Mouse (Mus musculus): ENCODE data around the gene Itsn1. TPM values are rescaled to one million over a fixed set of nuclear protein-coding genes. Genes with fewer than 3 reads are reported as not detected.

The Itsn1 gene
- polyA plus RNA-seq, 1 experiment: 68.7 TPM

- DNase-seq: no peak
- H3K27me3 ChIP-seq (ENCODE audit: control insufficient read depth, insufficient read depth, low read length): no peaks in the 10 kb centered on the region
- H3K27ac ChIP-seq (ENCODE audit: insufficient read depth, low read length): no peak overlapping the region
- H3K4me1 ChIP-seq (ENCODE audit: control insufficient read depth, insufficient read depth, low read length): peaks cover 25% of the 10 kb centered on the region
- TF ChIP-seq CTCF (IDR thresholded peaks at IDR 0.05; ENCODE audit: borderline replicate concordance, insufficient read depth, low read depth, low read length) (no peak), POLR2A (IDR thresholded peaks at IDR 0.05; ENCODE audit: borderline replicate concordance, insufficient read depth, low read length) (no peak)
- no peak overlapping the region for H3K4me3 ChIP-seq (replicated peaks; ENCODE audit: insufficient read depth, low read depth, low read length)
- 78% methylated on average over 6 of the region's 6 CpGs for WGBS
Observed at GRCm38 (mm10) chr16:91771334-91771733, 42.3 kb downstream of the Itsn1 start.

GRCm38 (mm10) chr16:91772586-91772985, 43.5 kb downstream of the Itsn1 start:
- Histone ChIP-seq H3K27ac (ENCODE audit: insufficient read depth, low read length) (no peak overlapping the region; the same call in 1 of the 2 replicates), H3K4me1 (ENCODE audit: control insufficient read depth, insufficient read depth, low read length) (peaks cover 15% of the 10 kb centered on the region), H3K4me3 (replicated peaks; ENCODE audit: insufficient read depth, low read depth, low read length) (no peak overlapping the region), H3K27me3 (ENCODE audit: control insufficient read depth, insufficient read depth, low read length) (no peaks in the 10 kb centered on the region)
- no peak for DNase-seq
- TF ChIP-seq CTCF (IDR thresholded peaks at IDR 0.05; ENCODE audit: borderline replicate concordance, insufficient read depth, low read depth, low read length) (no peak), POLR2A (IDR thresholded peaks at IDR 0.05; ENCODE audit: borderline replicate concordance, insufficient read depth, low read length) (no peak)
- 35% methylated on average over 7 of the region's 7 CpGs for WGBS

- Histone ChIP-seq H3K4me3 (replicated peaks; ENCODE audit: insufficient read depth, low read depth, low read length) (no peak overlapping the region), H3K27me3 (ENCODE audit: control insufficient read depth, insufficient read depth, low read length) (no peaks in the 10 kb centered on the region), H3K4me1 (ENCODE audit: control insufficient read depth, insufficient read depth, low read length) (peaks cover 12% of the 10 kb centered on the region), H3K27ac (ENCODE audit: insufficient read depth, low read length) (no peak overlapping the region)
- no peak for TF ChIP-seq POLR2A (IDR thresholded peaks at IDR 0.05; ENCODE audit: borderline replicate concordance, insufficient read depth, low read length)
- TF ChIP-seq CTCF (IDR thresholded peaks at IDR 0.05; ENCODE audit: borderline replicate concordance, insufficient read depth, low read depth, low read length): no peak
- WGBS: 75% methylated on average over 10 of the region's 10 CpGs
- no peak for DNase-seq
Observed at GRCm38 (mm10) chr16:91779576-91779975, 50.5 kb downstream of the Itsn1 start.

- DNase-seq: no peak
- no peak overlapping the region for H3K27ac ChIP-seq (ENCODE audit: insufficient read depth, low read length)
- WGBS: 93% methylated on average over 7 of the region's 7 CpGs
- H3K4me1 ChIP-seq (ENCODE audit: control insufficient read depth, insufficient read depth, low read length): peaks cover 12% of the 10 kb centered on the region
- H3K27me3 ChIP-seq (ENCODE audit: control insufficient read depth, insufficient read depth, low read length): no peaks in the 10 kb centered on the region
- TF ChIP-seq CTCF (IDR thresholded peaks at IDR 0.05; ENCODE audit: borderline replicate concordance, insufficient read depth, low read depth, low read length): no peak
- TF ChIP-seq POLR2A (IDR thresholded peaks at IDR 0.05; ENCODE audit: borderline replicate concordance, insufficient read depth, low read length): no peak
- H3K4me3 ChIP-seq (replicated peaks; ENCODE audit: insufficient read depth, low read depth, low read length): no peak overlapping the region
Observed at GRCm38 (mm10) chr16:91780151-91780550, 51.1 kb downstream of the Itsn1 start.

- DNase-seq: no peak
- Histone ChIP-seq H3K27ac (ENCODE audit: insufficient read depth, low read length) (no peak overlapping the region), H3K4me1 (ENCODE audit: control insufficient read depth, insufficient read depth, low read length) (peaks cover 12% of the 10 kb centered on the region), H3K27me3 (ENCODE audit: control insufficient read depth, insufficient read depth, low read length) (no peaks in the 10 kb centered on the region), H3K4me3 (replicated peaks; ENCODE audit: insufficient read depth, low read depth, low read length) (no peak overlapping the region)
- WGBS: 85% methylated on average over 3 of the region's 3 CpGs
- TF ChIP-seq POLR2A (IDR thresholded peaks at IDR 0.05; ENCODE audit: borderline replicate concordance, insufficient read depth, low read length) (no peak), CTCF (IDR thresholded peaks at IDR 0.05; ENCODE audit: borderline replicate concordance, insufficient read depth, low read depth, low read length) (no peak)
Observed at GRCm38 (mm10) chr16:91780826-91781225, 51.7 kb downstream of the Itsn1 start.

- Histone ChIP-seq H3K4me1 (ENCODE audit: control insufficient read depth, insufficient read depth, low read length) (peaks cover 21% of the 10 kb centered on the region), H3K27me3 (ENCODE audit: control insufficient read depth, insufficient read depth, low read length) (no peaks in the 10 kb centered on the region), H3K4me3 (replicated peaks; ENCODE audit: insufficient read depth, low read depth, low read length) (no peak overlapping the region), H3K27ac (ENCODE audit: insufficient read depth, low read length) (no peak overlapping the region)
- 21% methylated on average over 7 of the region's 7 CpGs for WGBS
- no peak for TF ChIP-seq POLR2A (IDR thresholded peaks at IDR 0.05; ENCODE audit: borderline replicate concordance, insufficient read depth, low read length)
- DNase-seq: peak; percentile 75 to 81
Observed at GRCm38 (mm10) chr16:91783191-91783590, 54.1 kb downstream of the Itsn1 start.

- H3K4me3 ChIP-seq (replicated peaks; ENCODE audit: insufficient read depth, low read depth, low read length): no peak overlapping the region
- WGBS: 80% methylated on average over 6 of the region's 6 CpGs
- H3K27me3 ChIP-seq (ENCODE audit: control insufficient read depth, insufficient read depth, low read length): no peaks in the 10 kb centered on the region
- DNase-seq: no peak
- H3K4me1 ChIP-seq (ENCODE audit: control insufficient read depth, insufficient read depth, low read length): peaks cover 21% of the 10 kb centered on the region
- TF ChIP-seq POLR2A (IDR thresholded peaks at IDR 0.05; ENCODE audit: borderline replicate concordance, insufficient read depth, low read length) (no peak), CTCF (IDR thresholded peaks at IDR 0.05; ENCODE audit: borderline replicate concordance, insufficient read depth, low read depth, low read length) (no peak)
- no peak overlapping the region for H3K27ac ChIP-seq (ENCODE audit: insufficient read depth, low read length)
Observed at GRCm38 (mm10) chr16:91784298-91784697, 55.2 kb downstream of the Itsn1 start.

GRCm38 (mm10) chr16:91786425-91786824, 57.3 kb downstream of the Itsn1 start:
- Histone ChIP-seq H3K27me3 (ENCODE audit: control insufficient read depth, insufficient read depth, low read length) (no peaks in the 10 kb centered on the region), H3K4me3 (replicated peaks; ENCODE audit: insufficient read depth, low read depth, low read length) (no peak overlapping the region), H3K27ac (ENCODE audit: insufficient read depth, low read length) (no peak overlapping the region), H3K4me1 (ENCODE audit: control insufficient read depth, insufficient read depth, low read length) (peaks cover 17% of the 10 kb centered on the region)
- TF ChIP-seq CTCF (IDR thresholded peaks at IDR 0.05; ENCODE audit: borderline replicate concordance, insufficient read depth, low read depth, low read length): no peak
- no peak for TF ChIP-seq POLR2A (IDR thresholded peaks at IDR 0.05; ENCODE audit: borderline replicate concordance, insufficient read depth, low read length)
- peak; percentile 68 to 69 for DNase-seq
- WGBS: 8% methylated on average over 10 of the region's 10 CpGs

Measured in cerebellum, adult 2 months (tissue).